In genomic region chr6:136980331-136980746, GRCm38 (mm10) we compare ENCODE assay signal across 9 mouse cellular contexts. TPM values are rescaled to one million over a fixed set of nuclear protein-coding genes. Genes with fewer than 3 reads are reported as not detected.
DNase-seq lines count a peak whose midpoint lies in the region; ATAC-seq and TF ChIP-seq lines count a peak whose summit lies in the region.
"Had no signal": no experiment of that assay in that cellular context is flagged by ENCODE, and none has a peak within 500 bp of the region (broad histone marks: within the 10 kb centered on the region; RNA-seq: fewer than 3 reads in every experiment).

No protein-coding gene starts in this region.

- peak; percentile 81 for TF ChIP-seq CTCF in kidney, postnatal 0 days (IDR thresholded peaks at IDR 0.05; ENCODE audit: low read depth)

- H3K4me1 ChIP-seq in forebrain, embryonic 16.5 days (replicated peaks; ENCODE audit: control insufficient read depth, insufficient read depth, low read length): peaks cover 4% of the 10 kb centered on the region
- 0 out of 2 replicates have a peak, but pooled peaks cover 6% of the 10 kb centered on the region for H3K4me1 ChIP-seq in kidney, postnatal 0 days (replicated peaks; ENCODE audit: insufficient read depth, low read length)
- 0 out of 2 replicates have a peak, but pooled peaks cover 4% of the 10 kb centered on the region for H3K4me1 ChIP-seq in midbrain, embryonic 12.5 days

- no peak overlapping the region for H3K4me3 ChIP-seq in forebrain, embryonic 16.5 days (replicated peaks; ENCODE audit: low read length)
- H3K4me3 ChIP-seq in kidney, postnatal 0 days (replicated peaks; ENCODE audit: low read depth, low read length): no peak overlapping the region
- H3K4me3 ChIP-seq in midbrain, embryonic 12.5 days: no peak overlapping the region
- H3K4me3 ChIP-seq: myocyte had no signal

- 32% methylated on average over 3 of the region's 3 CpGs for WGBS in forebrain, embryonic 16.5 days
- WGBS in kidney, postnatal 0 days: 17% methylated on average over 3 of the region's 3 CpGs
- 30% methylated on average over 3 of the region's 3 CpGs for WGBS in midbrain, embryonic 12.5 days

- peak; percentile 9 for DNase-seq in cerebellum, adult 9-10 months
- DNase-seq in cerebellum, adult 8-10 months: no peak
- DNase-seq in ZHBTc4 (ENCODE audit: low read depth, low spot score): peak; percentile 53
- peak; percentile 92 for DNase-seq in kidney, postnatal 0 days (ENCODE audit: low spot score)
- DNase-seq in thymus, postnatal 4 days: peak; percentile 30
- no peak for DNase-seq in left cerebral cortex, adult 11 months (ENCODE audit: low spot score)

- H3K36me3 ChIP-seq in forebrain, embryonic 16.5 days (ENCODE audit: control insufficient read depth, insufficient read depth): no peaks in the 10 kb centered on the region
- H3K36me3 ChIP-seq in kidney, postnatal 0 days (ENCODE audit: insufficient read depth, low read length): no peaks in the 10 kb centered on the region
- H3K36me3 ChIP-seq in midbrain, embryonic 12.5 days: no peaks in the 10 kb centered on the region

- H3K9me3 ChIP-seq in forebrain, embryonic 16.5 days (ENCODE audit: control insufficient read depth, low read length): no peaks in the 10 kb centered on the region
- H3K9me3 ChIP-seq in kidney, postnatal 0 days (replicated peaks; ENCODE audit: low read length): no peaks in the 10 kb centered on the region
- no peaks in the 10 kb centered on the region for H3K9me3 ChIP-seq in midbrain, embryonic 12.5 days

- H3K9ac ChIP-seq in forebrain, embryonic 16.5 days (replicated peaks; ENCODE audit: low read depth, low read length): no peak overlapping the region
- 0 out of 2 replicates have a peak overlapping the region, but pooled peaks have one; percentile 28 for H3K9ac ChIP-seq in kidney, postnatal 0 days (ENCODE audit: low read depth, low read length)
- H3K9ac ChIP-seq in midbrain, embryonic 12.5 days (replicated peaks): no peak overlapping the region

- no peaks in the 10 kb centered on the region for H3K27me3 ChIP-seq in forebrain, embryonic 16.5 days (replicated peaks; ENCODE audit: control insufficient read depth, insufficient read depth, low read length)
- H3K27me3 ChIP-seq in kidney, postnatal 0 days (ENCODE audit: insufficient read depth, low read length): no peaks in the 10 kb centered on the region
- H3K27me3 ChIP-seq in midbrain, embryonic 12.5 days: no peaks in the 10 kb centered on the region

- H3K27ac ChIP-seq in forebrain, embryonic 16.5 days (ENCODE audit: low read length): no peak overlapping the region
- peak overlapping the region; percentile 62; the same call in 1 of the 2 replicates for H3K27ac ChIP-seq in kidney, postnatal 0 days
- no peak overlapping the region for H3K27ac ChIP-seq in midbrain, embryonic 12.5 days (replicated peaks)

- ATAC-seq in forebrain, embryonic 16.5 days: peak; percentile 74
- peak; percentile 73; the same call in 1 of the 2 replicates for ATAC-seq in kidney, postnatal 0 days (replicated peaks; ENCODE audit: low FRiP score, low read depth)
- peak; percentile 56; the same call in 1 of the 2 replicates for ATAC-seq in midbrain, embryonic 12.5 days (ENCODE audit: low FRiP score, low read depth)

- no peak overlapping the region for H3K4me2 ChIP-seq in forebrain, embryonic 16.5 days (ENCODE audit: low read length)
- H3K4me2 ChIP-seq in kidney, postnatal 0 days (ENCODE audit: low read length): peak overlapping the region; percentile 36; the same call in 1 of the 2 replicates
- no peak overlapping the region for H3K4me2 ChIP-seq in midbrain, embryonic 12.5 days (replicated peaks)

RNA-seq across cellular contexts. Expression of gene Arhgdib, which starts 38.6 kb away (rescaled TPM):
- polyA plus RNA-seq in forebrain, embryonic 16.5 days (2015; fragmentation: Nextera tagmentation; extraction: Ambion mirVana): 18.5 and 20.6 TPM in 2 replicates
- polyA plus RNA-seq in kidney, postnatal 0 days (2015; fragmentation: Nextera tagmentation; extraction: Ambion mirVana): 105 and 106 TPM in 2 replicates
- polyA plus RNA-seq in midbrain, embryonic 12.5 days (2016; fragmentation: Nextera tagmentation; extraction: Ambion mirVana): 17.9 and 23.1 TPM in 2 replicates

RNA-seq across cellular contexts. Expression of gene Pde6h, which starts 56.7 kb away (rescaled TPM):
- not detected in 2 replicates for polyA plus RNA-seq in forebrain, embryonic 16.5 days (2015; fragmentation: Nextera tagmentation; extraction: Ambion mirVana)
- polyA plus RNA-seq in kidney, postnatal 0 days (2015; fragmentation: Nextera tagmentation; extraction: Ambion mirVana): 0.04 and 0.67 TPM in 2 replicates
- not detected in 2 replicates for polyA plus RNA-seq in midbrain, embryonic 12.5 days (2016; fragmentation: Nextera tagmentation; extraction: Ambion mirVana)

RNA-seq across cellular contexts. Expression of gene Erp27, which starts 58.4 kb away (rescaled TPM):
- 0.24 and 0.34 TPM in 2 replicates for polyA plus RNA-seq in forebrain, embryonic 16.5 days (2015; fragmentation: Nextera tagmentation; extraction: Ambion mirVana)
- 0.23 and 0.34 TPM in 2 replicates for polyA plus RNA-seq in kidney, postnatal 0 days (2015; fragmentation: Nextera tagmentation; extraction: Ambion mirVana)
- polyA plus RNA-seq in midbrain, embryonic 12.5 days (2016; fragmentation: Nextera tagmentation; extraction: Ambion mirVana): not detected in 2 replicates

Comparison
In these comparisons a context has a peak if more than half of its experiments do, and no peak if none do; other contexts are left out.
1. DNase-seq: peak in cerebellum, adult 9-10 months (single experiment), ZHBTc4 (single experiment), kidney, postnatal 0 days (single experiment) and thymus, postnatal 4 days (single experiment); none in cerebellum, adult 8-10 months (single experiment) and left cerebral cortex, adult 11 months (single experiment).
2. Peak in every context shown above with its lines, with median percentiles within 50 percentile points of each other: ATAC-seq.